Mouse (Mus musculus) bone marrow macrophage, adult 2 months (primary cell): ENCODE results near the gene Csrnp1.

Experiments
- CTCF ChIP-seq: IDR thresholded peaks from 2 replicates; pipeline ENCODE4 v1.5.1; 2012; ENCODE audit warnings: low read depth, mild to moderate bottlenecking, low read length, moderate library complexity
- POLR2A ChIP-seq: IDR thresholded peaks from 2 replicates; pipeline ENCODE4 v1.6.1; 2012; ENCODE audit warnings: mild to moderate bottlenecking, low read depth, low read length, borderline replicate concordance

- TF ChIP-seq POLR2A (no peak), CTCF (no peak)
These were observed 4.7 kb downstream of the Csrnp1 start for GRCm38 (mm10) chr9:119979749-119980148.
